Mouse (Mus musculus) liver, embryonic 14.5 days (tissue): ENCODE data around the gene Tsc22d1.

Experiments used
- CTCF ChIP-seq: IDR thresholded peaks from 2 replicates; pipeline ENCODE4 v1.5.1; 2016; ENCODE audit warnings: antibody characterized with exemption, low read depth, control low read depth
- EP300 ChIP-seq: IDR thresholded peaks from 2 replicates; pipeline ENCODE4 v1.6.1; 2016; ENCODE audit warnings: antibody characterized with exemption, low read depth

- TF ChIP-seq CTCF = no peak
- TF ChIP-seq EP300 = no peak
Observed at GRCm38 (mm10) chr14:76526467-76526866, 111.7 kb downstream of the Tsc22d1 start.
